Mouse (Mus musculus) forelimb bud, embryonic 11.5 days (tissue): Measurements from ENCODE around the gene Dpysl5.

ENCODE experiments used
- DNase-seq: peaks from one replicate; pipeline ENCODE4 v3.0.0-alpha.2; 2012; ENCODE audit warnings: low read depth, low spot score

The Dpysl5 gene

DNA sequence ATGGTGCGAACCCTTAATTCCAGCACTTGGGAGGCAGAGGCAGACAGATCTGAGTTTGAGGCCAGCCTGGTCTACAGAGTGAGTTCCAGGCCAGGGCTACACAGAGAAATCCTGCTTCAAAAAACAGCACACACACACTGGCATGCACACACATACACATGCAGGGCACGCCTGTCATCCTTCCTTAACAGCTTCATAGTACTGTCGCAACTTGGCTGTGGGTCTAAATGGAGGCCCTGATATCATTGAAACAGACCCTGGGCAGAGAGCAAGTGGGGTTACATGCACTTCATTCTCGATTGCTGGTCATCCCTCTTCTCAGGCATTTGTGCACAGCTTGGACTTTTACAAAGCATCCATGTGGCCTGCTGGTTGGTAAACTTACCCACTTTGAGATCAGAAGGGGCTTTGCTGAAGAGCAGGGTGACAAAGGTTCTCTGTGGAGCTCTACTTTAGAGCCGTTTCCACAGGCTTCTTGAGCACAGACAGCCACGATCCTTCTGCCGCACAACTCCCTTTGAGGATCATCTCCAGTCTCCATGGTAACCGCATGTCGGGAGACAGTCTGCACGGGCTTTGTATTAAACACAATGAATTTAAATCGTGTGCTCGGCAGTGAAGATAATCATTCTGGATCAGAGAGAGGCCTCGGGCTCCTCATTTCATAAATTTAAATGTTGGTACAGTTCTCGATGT is 51.6 kb downstream of the Dpysl5 start:
- no peak for DNase-seq

DNA sequence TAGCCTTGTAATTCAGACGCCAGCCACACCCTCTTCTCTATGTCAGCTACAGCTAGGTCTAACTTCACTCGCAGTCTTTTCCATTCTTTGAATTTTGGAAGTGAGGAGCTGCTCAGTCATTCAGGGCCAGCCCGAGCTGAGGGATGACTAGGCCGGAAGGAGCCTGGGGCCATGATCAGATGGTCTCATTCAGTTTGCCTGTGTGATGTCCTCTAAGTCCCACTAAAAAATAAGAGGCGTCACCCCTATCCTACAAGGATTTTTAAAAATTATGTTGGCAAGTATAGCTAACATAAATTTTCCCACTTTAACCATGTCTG is 52.1 kb downstream of the Dpysl5 start:
- no peak for DNase-seq

DNA sequence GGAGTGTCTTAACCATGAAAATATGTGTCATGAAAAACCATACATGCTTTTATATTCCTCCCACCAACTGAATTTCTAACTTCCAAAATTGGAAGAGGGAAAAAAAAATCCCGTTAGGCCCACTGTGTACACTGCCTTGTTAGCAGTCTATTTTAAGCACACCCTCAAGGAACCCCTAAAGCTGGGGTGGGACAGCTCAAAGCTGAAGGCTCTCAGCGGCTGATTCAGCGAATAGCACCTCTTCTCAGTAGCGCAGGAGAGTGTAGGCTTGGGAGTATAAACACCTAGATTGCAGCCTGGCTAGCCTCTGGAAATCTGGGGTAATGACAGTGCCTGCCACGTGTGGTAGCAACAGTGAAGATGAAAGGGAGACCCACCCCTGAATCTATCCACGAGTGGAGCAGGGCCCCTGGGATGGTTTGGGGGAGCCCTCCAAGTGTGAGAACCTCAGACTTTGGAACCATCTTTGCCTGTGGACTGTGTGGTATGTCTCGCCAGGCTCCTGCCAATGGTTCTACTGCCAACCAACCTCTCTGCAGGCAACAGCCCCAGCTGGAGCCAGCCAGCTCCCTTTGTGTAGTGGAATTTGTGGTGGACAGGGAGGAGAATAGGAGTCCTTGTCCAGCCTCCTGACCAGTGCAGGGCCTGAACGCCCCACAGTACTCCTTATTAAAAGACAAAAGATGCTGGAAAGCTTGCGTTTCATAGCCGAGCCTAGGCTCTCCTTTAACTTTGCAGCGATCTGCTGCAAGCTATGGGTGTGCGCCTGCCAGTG is 54.4 kb downstream of the Dpysl5 start:
- no peak for DNase-seq

DNA sequence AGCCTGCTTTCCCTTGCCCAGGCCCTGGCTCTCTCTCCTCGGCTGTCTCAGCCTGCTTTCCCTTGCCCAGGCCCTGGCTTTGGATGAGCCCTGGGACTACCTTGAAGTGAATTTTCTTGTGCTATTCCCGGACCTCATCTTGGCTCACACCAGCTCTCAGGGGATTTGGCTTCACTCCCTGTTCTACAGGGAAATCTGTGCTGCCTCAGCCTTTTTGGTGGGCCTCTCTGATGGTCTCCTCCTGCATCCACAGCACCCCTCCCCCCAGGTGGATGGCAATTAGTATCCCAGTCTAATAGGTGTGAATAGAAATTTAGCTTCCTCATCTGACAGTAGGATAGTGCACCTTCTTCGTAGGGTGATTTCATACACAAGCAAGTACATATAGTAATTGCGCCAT is 56.7 kb downstream of the Dpysl5 start:
- DNase-seq: no peak

DNA sequence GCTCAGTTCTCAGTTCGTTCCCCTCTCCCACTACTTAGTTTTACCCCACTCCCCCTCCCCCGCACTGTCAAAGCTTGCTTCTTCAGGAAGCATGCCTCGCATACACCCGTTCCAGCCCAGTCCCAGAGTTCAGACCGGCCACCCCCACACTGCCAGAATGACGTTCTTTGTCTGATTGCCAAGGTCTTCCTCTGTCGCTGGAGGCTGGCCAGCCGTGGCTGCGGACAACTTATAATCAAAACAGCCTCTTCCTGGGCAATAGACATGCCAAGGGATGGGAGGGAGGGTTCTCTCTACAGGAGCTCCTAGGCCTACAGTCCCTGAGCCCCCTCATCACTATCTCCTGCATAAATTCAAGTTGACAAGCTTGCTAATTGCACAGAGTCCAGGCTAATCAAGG is 57.2 kb downstream of the Dpysl5 start:
- no peak for DNase-seq

DNA sequence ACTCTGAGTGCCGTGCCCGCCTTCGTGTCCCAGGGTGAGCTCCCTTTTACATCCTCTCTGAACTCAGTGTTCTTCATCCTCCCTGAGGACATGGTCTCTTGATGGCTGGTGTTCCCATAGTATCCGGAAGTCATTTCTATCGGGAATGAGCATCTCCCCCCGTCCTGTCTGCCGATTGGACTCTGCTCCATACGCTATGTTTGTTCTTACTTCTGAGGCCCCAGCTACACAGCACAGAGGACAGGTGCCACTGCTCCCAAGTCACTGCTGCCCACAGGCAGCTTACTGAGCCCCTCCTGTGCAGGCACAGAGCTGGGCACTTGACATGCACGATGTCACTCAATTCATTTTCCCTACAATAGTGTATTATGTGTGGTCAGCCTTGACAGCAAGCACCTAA is 57.7 kb downstream of the Dpysl5 start:
- DNase-seq: no peak

DNA sequence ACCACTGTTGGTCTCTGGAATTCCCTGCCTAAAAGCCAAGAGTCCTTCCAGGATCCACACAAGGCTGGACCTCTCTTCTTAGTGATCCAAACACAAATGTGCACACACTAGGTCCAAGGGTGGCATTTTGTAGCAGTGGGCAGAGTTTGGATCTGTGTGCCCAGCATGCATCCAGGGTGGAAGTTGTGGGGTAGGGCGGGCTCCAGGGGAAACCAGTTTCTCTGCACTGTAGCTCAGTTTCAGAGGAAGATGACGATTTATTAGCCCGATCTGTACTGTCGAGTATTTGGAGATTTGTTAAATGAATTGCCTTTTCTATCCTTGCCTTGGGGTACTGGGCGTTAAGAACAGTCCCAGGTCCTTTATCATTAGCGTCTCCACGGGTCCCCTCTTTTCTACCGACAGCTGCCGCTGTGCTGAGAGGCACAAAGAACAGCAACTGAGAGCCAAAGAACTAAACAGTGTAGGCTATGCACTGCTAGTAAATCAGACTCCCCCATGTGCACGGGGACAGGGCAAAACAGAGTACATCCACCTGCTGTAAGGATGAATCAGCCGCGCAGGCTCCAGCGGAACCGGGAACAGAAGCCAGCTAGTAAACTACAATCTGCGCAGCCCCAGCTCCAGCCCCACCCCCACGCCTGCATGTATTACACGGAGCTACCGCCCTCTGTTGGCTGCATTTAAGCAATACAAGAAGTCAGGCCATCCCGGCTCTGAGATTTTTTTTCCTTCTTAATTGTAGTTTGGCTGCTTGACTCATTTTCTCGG is 63.4 kb downstream of the Dpysl5 start:
- DNase-seq: peak; percentile 83

DNA sequence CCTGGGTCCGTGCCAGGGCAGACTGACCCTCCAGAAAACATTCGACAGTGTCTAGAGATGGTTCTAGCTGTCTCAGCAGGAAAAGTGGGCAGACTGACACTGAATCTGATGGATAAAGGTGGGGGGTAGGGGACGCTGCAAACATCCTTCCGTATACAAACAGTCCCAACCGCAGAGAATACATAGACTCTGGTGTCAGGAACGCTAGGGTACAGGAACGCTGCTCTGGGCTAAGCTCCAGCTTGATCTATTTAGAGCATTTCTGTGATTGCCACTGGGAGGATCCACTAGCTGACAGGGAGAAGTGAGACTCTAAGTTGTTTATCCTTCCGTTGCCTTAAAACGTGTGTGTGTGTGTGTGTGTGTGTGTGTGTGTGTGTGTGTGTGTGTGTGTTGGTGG is 69.3 kb downstream of the Dpysl5 start:
- DNase-seq: no peak

DNA sequence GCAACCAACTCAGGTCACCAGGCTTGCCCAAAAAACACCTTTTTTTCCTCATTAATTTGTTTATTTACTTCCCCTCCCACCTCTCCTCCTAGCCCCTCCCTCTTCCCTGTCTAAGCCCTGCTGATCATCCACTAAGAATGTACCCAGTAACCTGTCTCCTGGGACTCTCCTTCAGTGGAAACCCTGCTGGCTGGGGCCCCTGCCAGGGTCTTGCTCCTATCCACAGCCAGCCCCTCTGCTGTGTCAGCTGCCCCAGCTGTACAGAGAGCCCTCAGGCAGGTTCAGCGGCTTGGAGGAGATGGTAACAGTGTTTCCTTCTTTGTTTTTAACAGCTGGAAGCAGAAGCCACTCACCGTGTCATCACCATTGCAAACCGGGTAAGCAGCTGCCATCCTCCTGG is 69.8 kb downstream of the Dpysl5 start:
- no peak for DNase-seq

DNA sequence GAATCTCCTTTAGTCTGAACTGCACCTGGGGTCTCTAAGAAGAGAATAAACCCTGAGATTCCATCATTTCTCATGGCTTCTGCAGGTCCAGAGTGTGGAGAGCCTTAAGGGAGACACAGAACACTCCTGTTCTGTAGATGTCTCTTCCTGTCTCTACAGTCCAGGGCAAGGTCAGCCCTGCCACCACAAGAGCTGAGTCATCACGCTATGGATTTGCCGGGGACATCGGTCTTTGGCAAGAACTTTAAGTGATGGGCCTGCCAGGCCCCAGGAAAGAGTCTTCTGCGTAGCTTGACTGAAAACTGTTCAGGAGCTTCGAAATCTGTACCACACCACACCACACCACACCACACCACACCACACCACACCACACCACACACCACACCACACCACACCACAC is 76.0 kb downstream of the Dpysl5 start:
- DNase-seq: no peak

DNA sequence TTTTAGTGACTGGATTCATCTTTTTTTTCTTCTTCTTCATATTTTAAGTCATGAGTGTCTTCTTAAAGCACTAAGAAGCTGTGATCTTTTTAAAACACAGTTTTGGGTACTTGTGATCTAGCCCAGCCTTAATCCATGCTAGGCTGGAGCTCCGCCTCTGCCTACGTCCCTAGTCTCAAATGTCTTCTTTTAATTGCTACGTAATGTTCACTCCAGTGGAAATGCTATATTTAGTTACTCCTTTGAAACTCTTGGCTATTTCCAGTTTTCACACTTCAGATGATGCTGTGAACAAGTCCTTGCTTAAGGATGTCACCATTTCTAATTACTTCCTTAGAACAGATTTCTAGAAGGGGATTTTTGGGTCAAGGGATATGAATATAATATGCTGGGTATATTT is 78.7 kb downstream of the Dpysl5 start:
- no peak for DNase-seq

DNA sequence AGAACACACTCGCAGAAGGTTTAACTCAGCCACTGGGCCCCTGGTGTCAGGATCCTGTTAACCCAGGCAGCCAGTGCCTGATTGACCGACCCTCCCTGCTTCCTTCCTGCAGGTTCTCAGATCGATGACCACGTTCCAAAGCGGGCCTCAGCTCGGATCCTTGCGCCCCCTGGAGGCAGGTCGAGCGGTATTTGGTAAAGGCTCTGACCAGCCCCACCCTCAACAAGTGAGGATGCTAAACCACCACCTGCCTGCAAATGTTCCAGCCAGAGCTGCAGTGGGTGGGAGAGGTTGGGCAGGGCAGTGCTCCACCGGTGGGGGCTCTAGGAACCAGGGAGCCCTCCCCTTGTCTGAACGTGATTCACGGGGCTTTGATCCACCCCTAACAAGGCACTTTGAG is 84.8 kb downstream of the Dpysl5 start:
- DNase-seq: peak; percentile 76

DNA sequence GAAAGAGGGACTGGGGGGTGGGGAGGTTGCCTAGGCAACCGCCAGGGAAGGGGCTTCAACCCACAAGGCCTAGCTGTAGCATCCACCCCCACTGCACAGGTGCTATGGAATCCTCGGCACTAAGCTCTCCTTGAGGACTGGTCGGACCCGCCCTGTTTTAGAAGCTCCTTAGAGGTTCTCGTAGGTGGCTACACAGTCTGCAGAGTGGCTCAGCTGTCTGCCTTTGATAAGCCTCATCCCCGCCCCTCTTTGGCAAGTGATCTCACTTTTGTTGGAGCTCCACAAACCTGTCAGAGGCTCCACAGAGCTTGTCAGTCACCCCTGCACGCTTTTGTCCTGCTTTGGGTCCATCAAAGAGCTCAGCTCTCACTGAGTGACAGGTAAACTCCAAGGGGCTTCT is 86.1 kb downstream of the Dpysl5 start:
- no peak for DNase-seq

DNA sequence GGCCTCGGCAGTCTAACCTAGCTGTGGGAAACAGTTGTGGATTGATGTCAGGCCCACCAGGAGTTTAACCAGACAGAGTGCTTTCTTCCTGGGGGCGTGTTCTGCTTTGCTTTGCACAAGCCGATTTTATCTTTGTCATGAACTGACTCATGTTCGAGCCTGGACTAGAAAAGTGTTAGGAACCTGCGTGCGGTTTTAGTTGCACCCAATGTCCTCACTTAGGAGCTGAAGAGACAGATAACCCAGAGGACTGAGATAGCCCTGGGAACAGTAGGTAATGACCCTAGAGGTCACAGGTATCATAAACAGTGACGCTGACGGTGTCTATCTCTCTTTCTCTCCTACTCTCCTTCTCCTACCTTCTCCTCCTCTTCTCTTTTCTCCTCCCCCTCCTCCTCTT is 86.6 kb downstream of the Dpysl5 start:
- DNase-seq: no peak

DNA sequence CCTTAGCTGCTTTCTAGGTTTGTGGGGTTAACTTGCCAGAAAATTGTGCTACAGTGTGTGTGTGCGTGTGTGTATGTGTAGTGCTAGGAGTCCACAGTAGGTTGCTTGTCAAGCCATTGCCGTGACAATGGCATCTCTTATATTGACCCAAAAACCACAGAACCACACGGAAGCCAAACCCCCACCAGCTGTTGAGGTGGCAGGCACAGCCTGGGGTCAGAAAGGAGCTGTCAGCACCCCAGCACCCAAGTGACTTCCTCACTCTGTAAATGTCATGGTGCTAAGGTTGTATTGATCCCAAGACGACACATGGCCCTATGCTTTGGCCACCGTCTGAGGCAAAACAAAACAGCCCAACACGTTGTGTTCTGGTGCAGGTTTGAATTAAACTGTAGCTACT is 87.6 kb downstream of the Dpysl5 start:
- no peak for DNase-seq

DNA sequence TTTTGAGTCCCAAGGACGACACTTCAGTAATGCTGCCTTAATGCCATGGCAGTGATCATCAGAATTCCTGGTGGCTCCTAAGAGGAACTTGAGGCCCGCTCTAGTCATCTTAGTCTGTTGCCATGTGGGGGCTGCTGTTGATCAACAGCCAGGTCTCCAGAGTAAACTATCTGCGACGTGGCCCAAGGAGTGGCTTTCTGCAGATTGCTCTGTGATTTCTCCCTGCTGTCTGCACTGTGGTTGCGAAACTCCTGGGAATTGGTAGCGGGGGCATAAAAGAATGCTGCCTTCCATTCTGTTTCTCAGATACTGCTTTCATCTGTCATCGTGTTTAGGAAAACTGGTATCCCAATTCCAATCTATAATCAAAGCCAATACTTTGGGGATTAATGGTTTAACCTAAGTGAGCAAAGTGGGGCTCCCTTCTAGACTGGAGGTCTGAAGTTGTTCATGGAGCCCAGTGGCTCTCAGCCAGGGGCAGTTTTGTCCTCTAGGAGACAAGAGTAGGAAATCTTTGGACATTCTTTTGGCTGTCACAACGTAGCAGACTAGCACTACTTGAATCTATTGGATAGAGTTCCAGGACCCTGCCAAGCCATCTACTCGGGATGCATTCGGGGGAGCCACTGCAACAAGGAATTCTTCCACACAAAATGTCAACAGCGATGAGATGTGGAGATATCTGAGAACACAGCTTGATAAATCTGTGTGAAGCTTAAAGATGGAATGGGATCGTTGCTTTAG is 91.5 kb downstream of the Dpysl5 start:
- DNase-seq: no peak

DNA sequence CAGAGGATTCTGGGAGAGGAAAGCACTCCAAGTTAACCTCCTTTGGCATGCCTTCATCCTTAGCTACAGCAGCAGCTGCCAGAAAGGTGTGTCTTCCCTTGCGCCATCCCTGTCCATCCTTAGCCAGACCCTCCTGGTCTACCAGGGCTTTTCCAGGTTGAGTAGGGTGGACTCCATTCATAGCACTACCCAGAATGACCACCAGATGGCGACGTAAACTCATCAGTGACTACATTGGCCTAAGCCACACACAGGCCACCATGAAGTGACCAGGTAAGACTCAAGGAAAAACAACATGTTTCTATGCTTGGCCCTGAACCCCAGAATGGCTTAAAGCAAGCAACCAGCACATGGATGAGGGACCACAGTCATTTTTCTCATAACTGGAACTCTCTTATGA is 94.7 kb downstream of the Dpysl5 start:
- DNase-seq: peak; percentile 92

DNA sequence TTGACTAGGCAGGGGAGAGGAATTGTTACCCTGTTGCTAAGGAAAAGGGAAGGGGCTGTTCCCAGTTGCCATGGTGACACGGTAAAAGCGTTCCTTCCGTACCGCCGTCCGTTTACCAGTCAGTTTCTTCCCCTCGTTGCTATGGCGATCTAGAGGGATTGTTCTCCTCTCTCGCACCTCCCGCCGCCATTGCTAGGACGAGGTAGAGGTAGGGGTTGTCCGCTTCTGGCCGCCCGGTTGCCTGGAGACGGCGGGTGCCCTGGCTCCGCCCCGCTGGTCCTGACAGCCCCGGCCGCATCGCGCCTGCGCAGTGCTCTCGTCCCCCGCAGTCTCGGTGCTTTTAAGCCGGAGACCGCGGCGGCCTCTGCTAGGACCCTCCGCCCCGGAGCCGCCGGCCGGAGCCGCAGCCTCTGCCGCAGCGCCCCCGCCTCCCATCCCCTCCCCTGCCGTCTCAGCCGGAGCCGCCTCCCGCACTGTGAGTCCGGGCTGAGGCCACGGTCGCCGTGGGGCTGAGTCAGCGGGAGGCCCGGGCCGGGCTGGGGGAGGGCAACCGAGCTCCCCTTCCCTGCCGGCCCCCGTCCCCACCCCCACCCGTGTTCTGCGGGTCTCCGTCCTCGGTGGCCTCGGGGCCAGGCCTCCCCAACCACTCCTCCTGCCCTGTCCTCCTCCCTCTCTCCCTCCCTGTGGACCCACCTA is 103.2 kb downstream of the Dpysl5 start, which contains the start of gene Mapre3:
Gene Mapre3 (plus strand): TSS at position 218 of the 696 bp plus-strand sequence.
- peak; percentile 91 for DNase-seq

DNA sequence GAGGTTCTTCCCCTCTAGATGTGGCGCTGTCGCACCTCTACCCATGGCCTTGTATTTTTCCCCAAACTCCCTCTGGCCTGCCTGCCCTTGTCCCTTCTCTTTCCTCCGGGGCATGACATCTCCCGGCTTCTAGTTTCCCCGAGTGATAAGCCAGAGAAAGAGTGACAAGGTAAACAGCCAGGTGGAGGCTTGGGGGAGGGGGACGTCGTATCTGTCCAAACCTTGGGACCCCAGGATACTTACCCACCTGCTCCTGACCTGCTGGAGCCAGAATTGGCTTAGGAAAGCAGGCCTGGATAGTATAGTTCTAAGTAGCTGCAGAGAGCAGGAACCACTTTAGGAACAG is 103.7 kb downstream of the Dpysl5 start:
- no peak for DNase-seq

DNA sequence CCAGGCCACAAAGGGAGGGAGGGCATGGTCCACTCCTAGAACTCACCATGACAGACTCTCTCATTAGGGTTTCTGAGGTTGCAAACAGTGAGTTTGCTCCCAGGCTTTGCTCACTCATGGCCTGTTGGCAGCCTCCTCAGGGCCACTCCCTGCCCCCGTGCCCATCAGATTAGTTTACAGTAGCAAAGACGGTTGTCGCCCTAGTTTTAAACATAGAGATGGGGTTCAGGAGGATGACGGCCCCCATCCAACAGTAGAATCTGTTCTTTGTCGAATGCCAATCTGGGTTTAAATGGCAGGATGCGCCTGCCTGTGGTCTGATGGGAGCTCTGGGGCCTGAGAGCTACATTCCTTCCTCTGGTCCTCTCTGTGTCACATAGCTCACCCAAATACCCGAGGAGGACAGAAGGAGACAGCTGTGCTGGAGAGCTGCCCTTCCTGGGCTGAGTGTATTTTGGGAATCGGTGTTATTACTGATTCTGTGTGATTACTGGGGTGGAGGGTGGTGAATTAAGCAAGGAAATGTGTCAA is 105.0 kb downstream of the Dpysl5 start:
- no peak for DNase-seq

DNA sequence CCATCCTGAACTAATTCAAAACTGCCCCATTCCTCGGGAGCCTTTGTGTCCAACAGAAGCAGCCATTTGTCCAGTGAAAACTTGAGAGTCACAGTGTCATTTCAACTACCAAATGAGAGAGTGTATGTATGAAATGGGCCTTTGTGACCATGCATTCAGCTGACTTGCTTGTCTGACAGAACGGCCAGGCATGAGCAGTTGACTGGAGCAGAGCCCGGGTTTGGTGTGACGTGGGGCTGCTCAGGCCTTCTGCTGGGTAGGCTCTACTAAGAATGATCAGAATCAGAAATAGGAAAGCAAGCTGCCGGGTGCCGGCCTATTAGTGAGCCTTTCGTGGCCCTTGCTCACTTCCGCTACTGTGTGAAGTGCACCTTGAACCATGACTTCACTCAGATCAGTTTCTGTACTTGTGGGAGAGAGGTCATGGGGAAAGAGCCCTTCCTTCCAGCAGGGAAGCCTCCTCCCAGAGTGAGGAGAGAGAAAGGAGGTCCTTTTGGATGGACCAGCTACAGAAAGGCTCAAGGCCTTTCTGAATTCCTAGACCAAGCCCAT is 107.5 kb downstream of the Dpysl5 start:
- DNase-seq: no peak
